Mouse (Mus musculus) megakaryocyte, embryonic 14.5 days (primary cell): ENCODE measurements at regions not wholly inside any gene's neighbourhood (a gene's known extent, or its start where the extent isn't known, plus 50 kb on each side); places are given as distances from the start of the nearest gene placed in this dataset.

ENCODE experiments used
- H3K27me3 ChIP-seq: replicated peaks from 2 replicates; pipeline ENCODE3; 2012; ENCODE audit warnings: inconsistent platforms
- H3K36me3 ChIP-seq: replicated peaks from 2 replicates; pipeline ENCODE3; 2012; ENCODE audit warnings: low read length, inconsistent platforms, mixed read lengths
- H3K4me1 ChIP-seq: 2 replicates; pipeline ENCODE4 v1.6.1; 2012; ENCODE audit warnings: inconsistent platforms
- H3K4me3 ChIP-seq: replicated peaks from 2 replicates; pipeline ENCODE3; 2012; ENCODE audit warnings: moderate library complexity, mild to moderate bottlenecking, inconsistent platforms
- H3K9me3 ChIP-seq: 2 replicates; pipeline ENCODE4 v1.6.1; 2012; ENCODE audit warnings: inconsistent platforms
- FLI1 ChIP-seq: IDR thresholded peaks from 2 replicates; pipeline ENCODE4 v1.6.1; 2012; ENCODE audit warnings: low read length, inconsistent platforms, mixed read lengths
- GATA1 ChIP-seq: IDR thresholded peaks from 3 replicates; pipeline ENCODE4 v1.6.1; 2012; ENCODE audit warnings: mixed read lengths, low read length, inconsistent platforms, borderline replicate concordance

GRCm38 (mm10) chr13:101202565-101203313, 369.5 kb upstream of the Slc30a5 start:
- no peaks in the 10 kb centered on the region for H3K36me3 ChIP-seq
- H3K9me3 ChIP-seq, result no peaks in the 10 kb centered on the region
- TF ChIP-seq GATA1, result no peak
- TF ChIP-seq FLI1, result no peak
- H3K27me3 ChIP-seq, result peaks cover 3% of the 10 kb centered on the region
- no peaks in the 10 kb centered on the region for H3K4me1 ChIP-seq
- H3K4me3 ChIP-seq, result no peak overlapping the region

DNA sequence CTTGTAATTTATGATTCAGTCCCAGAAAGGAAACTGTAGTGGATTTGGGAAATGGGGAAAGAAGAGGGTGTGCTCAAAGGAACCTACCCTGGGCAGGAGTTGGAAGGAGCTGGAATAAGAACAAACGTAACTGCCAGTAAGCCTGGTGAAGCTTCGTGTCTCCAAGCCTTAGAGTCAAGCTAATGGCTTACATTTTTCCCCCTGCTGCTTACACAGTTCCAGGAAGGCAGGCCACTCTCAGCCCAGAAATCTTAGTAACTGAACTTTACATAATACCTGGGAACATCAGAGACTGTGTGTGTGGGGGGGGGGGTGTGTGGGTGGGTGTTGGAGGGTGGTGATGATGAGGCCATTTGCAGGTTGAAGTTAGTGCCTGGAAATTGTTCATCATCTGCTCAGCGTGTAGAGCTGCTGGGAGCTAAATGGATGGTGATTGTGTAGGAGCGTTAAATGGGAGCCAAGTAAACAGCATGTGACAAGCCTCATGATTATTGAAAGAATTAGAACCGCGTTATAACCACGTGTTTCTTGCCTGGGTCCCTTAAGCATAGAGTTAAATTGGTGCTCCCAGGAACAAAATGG, 357.1 kb upstream of the Slc30a5 start:
- Histone ChIP-seq H3K9me3 (no peaks in the 10 kb centered on the region), H3K36me3 (no peaks in the 10 kb centered on the region), H3K4me1 (no peaks in the 10 kb centered on the region), H3K4me3 (no peak overlapping the region), H3K27me3 (peaks cover 2% of the 10 kb centered on the region)
- TF ChIP-seq FLI1 (no peak), GATA1 (no peak)

GRCm38 (mm10) chr13:101182387-101182786, 349.2 kb upstream of the Slc30a5 start:
- Histone ChIP-seq H3K27me3 (no peaks in the 10 kb centered on the region), H3K9me3 (no peaks in the 10 kb centered on the region), H3K36me3 (no peaks in the 10 kb centered on the region), H3K4me1 (no peaks in the 10 kb centered on the region), H3K4me3 (no peak overlapping the region)
- no peak for TF ChIP-seq FLI1
- no peak for TF ChIP-seq GATA1

DNA sequence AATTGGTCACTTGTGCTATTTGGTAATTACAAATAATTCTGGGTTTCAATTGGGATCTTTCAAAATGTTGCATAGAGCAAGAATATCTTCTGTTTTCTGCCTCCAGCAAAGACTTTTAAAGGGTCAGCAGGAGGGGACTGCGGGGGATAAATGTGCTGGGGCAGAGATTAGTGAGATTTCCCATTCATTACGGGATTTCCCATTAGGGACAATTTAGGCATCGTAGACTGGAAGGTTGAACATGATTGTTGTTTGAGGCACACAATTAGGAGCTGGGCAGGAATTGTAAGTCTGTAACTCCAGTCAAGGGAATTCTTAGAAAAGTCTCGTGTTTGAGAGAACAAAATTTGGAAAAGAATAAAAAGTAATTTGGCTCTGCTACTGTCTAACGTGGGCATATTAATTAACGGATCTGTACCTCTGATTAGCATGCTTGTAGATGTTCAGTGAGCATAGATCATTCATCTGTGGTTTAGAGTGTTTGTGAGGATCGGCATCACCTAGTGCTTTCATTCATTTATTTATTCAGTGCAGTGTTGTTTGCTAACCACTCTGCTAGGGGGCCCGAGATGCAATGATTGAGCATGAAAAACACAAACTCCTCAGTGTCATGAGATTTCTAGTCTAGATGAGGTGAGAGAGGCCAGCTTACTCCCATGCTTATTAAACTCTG, 341.9 kb upstream of the Slc30a5 start:
- Histone ChIP-seq H3K36me3 (no peaks in the 10 kb centered on the region), H3K4me1 (no peaks in the 10 kb centered on the region), H3K4me3 (no peak overlapping the region), H3K9me3 (no peaks in the 10 kb centered on the region), H3K27me3 (no peaks in the 10 kb centered on the region)
- TF ChIP-seq FLI1, result no peak
- no peak for TF ChIP-seq GATA1

- peaks cover 3% of the 10 kb centered on the region; the same call in 1 of the 2 replicates for H3K4me1 ChIP-seq
- H3K36me3 ChIP-seq, result no peaks in the 10 kb centered on the region
- H3K27me3 ChIP-seq, result peaks cover 1% of the 10 kb centered on the region
- no peak overlapping the region for H3K4me3 ChIP-seq
- H3K9me3 ChIP-seq, result no peaks in the 10 kb centered on the region
- TF ChIP-seq GATA1 (no peak), FLI1 (no peak)
These were observed 328.5 kb upstream of the Slc30a5 start for GRCm38 (mm10) chr13:101161768-101162167.

GRCm38 (mm10) chr13:101159878-101160277, 326.7 kb upstream of the Slc30a5 start:
- no peak overlapping the region for H3K4me3 ChIP-seq
- H3K27me3 ChIP-seq, result peaks cover 1% of the 10 kb centered on the region
- TF ChIP-seq FLI1 (no peak), GATA1 (no peak)
- no peaks in the 10 kb centered on the region for H3K9me3 ChIP-seq
- no peaks in the 10 kb centered on the region for H3K36me3 ChIP-seq
- H3K4me1 ChIP-seq, result peaks cover 3% of the 10 kb centered on the region; the same call in 1 of the 2 replicates

DNA sequence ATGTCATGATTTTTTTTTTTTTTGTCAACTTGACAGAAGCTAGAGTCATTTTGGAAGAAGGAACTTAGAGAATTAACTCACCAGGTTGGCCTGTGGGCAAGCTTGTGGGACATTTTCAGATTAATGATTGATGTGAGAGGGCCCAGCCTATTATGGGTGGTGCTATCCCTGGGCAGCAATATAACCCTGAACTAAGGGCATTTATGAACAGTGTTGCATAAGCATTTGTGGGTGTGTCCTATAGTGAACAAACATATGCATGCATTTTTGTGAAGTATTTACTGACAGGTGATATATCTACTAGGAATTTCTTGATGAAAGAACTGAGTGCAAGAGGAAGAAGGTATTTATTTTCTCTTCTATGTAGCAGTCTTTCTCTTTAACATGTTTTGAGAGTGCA, 320.5 kb upstream of the Slc30a5 start:
- Histone ChIP-seq H3K36me3 (no peaks in the 10 kb centered on the region), H3K27me3 (no peaks in the 10 kb centered on the region), H3K4me3 (no peak overlapping the region), H3K4me1 (no peaks in the 10 kb centered on the region), H3K9me3 (no peaks in the 10 kb centered on the region)
- TF ChIP-seq GATA1, result no peak
- no peak for TF ChIP-seq FLI1

DNA sequence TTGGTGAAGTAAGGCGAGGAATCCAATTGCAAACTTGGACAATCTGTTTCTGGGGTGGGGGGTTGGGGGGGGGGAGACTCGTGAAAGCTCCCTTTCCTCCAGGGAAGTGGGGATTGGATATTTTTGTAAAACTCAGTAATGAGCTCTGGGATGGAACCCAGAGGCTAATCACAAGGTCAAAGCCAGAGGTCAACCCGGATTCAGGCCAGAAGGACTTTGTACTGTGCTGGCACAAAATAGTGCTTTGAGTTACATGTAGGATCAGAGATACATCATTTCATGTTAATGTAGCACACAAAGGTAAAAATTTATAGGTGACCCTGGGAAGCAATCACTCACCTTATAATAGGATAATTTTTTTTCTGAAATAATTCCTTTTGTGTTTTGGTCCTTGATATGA, 309.5 kb upstream of the Slc30a5 start:
- Histone ChIP-seq H3K4me3 (no peak overlapping the region), H3K27me3 (peaks cover 1% of the 10 kb centered on the region), H3K9me3 (no peaks in the 10 kb centered on the region), H3K4me1 (no peaks in the 10 kb centered on the region), H3K36me3 (no peaks in the 10 kb centered on the region)
- TF ChIP-seq GATA1 (no peak), FLI1 (no peak)

GRCm38 (mm10) chr13:101142104-101142735, 309.0 kb upstream of the Slc30a5 start:
- Histone ChIP-seq H3K4me1 (no peaks in the 10 kb centered on the region), H3K27me3 (peaks cover 1% of the 10 kb centered on the region), H3K4me3 (no peak overlapping the region), H3K36me3 (no peaks in the 10 kb centered on the region), H3K9me3 (no peaks in the 10 kb centered on the region)
- no peak for TF ChIP-seq FLI1
- TF ChIP-seq GATA1, result no peak

GRCm38 (mm10) chr13:101129466-101129865, 296.2 kb upstream of the Slc30a5 start:
- Histone ChIP-seq H3K27me3 (no peaks in the 10 kb centered on the region), H3K36me3 (no peaks in the 10 kb centered on the region), H3K4me1 (peaks cover 4% of the 10 kb centered on the region), H3K4me3 (no peak overlapping the region), H3K9me3 (peaks cover 6% of the 10 kb centered on the region; the same call in 1 of the 2 replicates)
- TF ChIP-seq FLI1 (no peak), GATA1 (no peak)
